Comparison of ENCODE assay signal across 9 mouse cellular contexts in genomic region chr6:71149534-71149933, GRCm38 (mm10). TPM values are rescaled to one million over a fixed set of nuclear protein-coding genes. Genes with fewer than 3 reads are reported as not detected.
DNase-seq lines count a peak whose midpoint lies in the region; ATAC-seq lines count a peak whose summit lies in the region.
"Had no signal": no experiment of that assay in that cellular context is flagged by ENCODE, and none has a peak within 500 bp of the region (broad histone marks: within the 10 kb centered on the region; RNA-seq: fewer than 3 reads in every experiment).

No protein-coding gene starts in this region.

- no peak overlapping the region for H3K9ac ChIP-seq in hindbrain, embryonic 12.5 days
- no peak overlapping the region for H3K9ac ChIP-seq in limb, embryonic 11.5 days (ENCODE audit: low read length)
- no peak overlapping the region for H3K9ac ChIP-seq in midbrain, embryonic 14.5 days (replicated peaks; ENCODE audit: low read length)

- 21% methylated on average over 5 of the region's 5 CpGs for WGBS in hindbrain, embryonic 10.5 days
- 17% methylated on average over 5 of the region's 5 CpGs for WGBS in hindbrain, embryonic 12.5 days
- 20% methylated on average over 5 of the region's 5 CpGs for WGBS in limb, embryonic 11.5 days
- WGBS in midbrain, embryonic 14.5 days, result 17% methylated on average over 5 of the region's 5 CpGs

- no peaks in the 10 kb centered on the region for H3K27me3 ChIP-seq in hindbrain, embryonic 10.5 days (ENCODE audit: insufficient read depth, poor library complexity, severe bottlenecking)
- no peaks in the 10 kb centered on the region for H3K27me3 ChIP-seq in hindbrain, embryonic 12.5 days
- H3K27me3 ChIP-seq in limb, embryonic 11.5 days (ENCODE audit: control insufficient read depth, insufficient read depth, low read length), result no peaks in the 10 kb centered on the region
- H3K27me3 ChIP-seq in midbrain, embryonic 14.5 days (ENCODE audit: control insufficient read depth, insufficient read depth, low read length), result no peaks in the 10 kb centered on the region

- no peak overlapping the region for H3K4me3 ChIP-seq in hindbrain, embryonic 10.5 days
- no peak overlapping the region for H3K4me3 ChIP-seq in hindbrain, embryonic 12.5 days
- no peak overlapping the region for H3K4me3 ChIP-seq in limb, embryonic 11.5 days (ENCODE audit: low read depth, low read length)
- H3K4me3 ChIP-seq in midbrain, embryonic 14.5 days (replicated peaks; ENCODE audit: low read depth, low read length), result no peak overlapping the region

- DNase-seq in hindbrain, embryonic 10.5 days (ENCODE audit: low spot score), result peak; percentile 50
- DNase-seq in adrenal gland, postnatal 10 days, result peak; percentile 73
- DNase-seq in embryo, embryonic 11.5 days (ENCODE audit: low read depth, low spot score), result peak; percentile 39
- DNase-seq in limb, embryonic 11.5 days (ENCODE audit: low spot score), result peak; percentile 73
- DNase-seq in midbrain, embryonic 14.5 days, result peak; percentile 76
- peak; percentile 64 for DNase-seq in testis, postnatal 10 days (ENCODE audit: low spot score)

- H3K27ac ChIP-seq in hindbrain, embryonic 10.5 days, result no peak overlapping the region
- H3K27ac ChIP-seq in hindbrain, embryonic 12.5 days, result no peak overlapping the region
- H3K27ac ChIP-seq in limb, embryonic 11.5 days (replicated peaks; ENCODE audit: low read depth, low read length), result no peak overlapping the region
- no peak overlapping the region for H3K27ac ChIP-seq in midbrain, embryonic 14.5 days (replicated peaks; ENCODE audit: low read depth, low read length)

- H3K36me3 ChIP-seq in hindbrain, embryonic 10.5 days, result no peaks in the 10 kb centered on the region
- no peaks in the 10 kb centered on the region for H3K36me3 ChIP-seq in hindbrain, embryonic 12.5 days
- H3K36me3 ChIP-seq in limb, embryonic 11.5 days (ENCODE audit: control insufficient read depth, insufficient read depth, low read length), result no peaks in the 10 kb centered on the region
- no peaks in the 10 kb centered on the region for H3K36me3 ChIP-seq in midbrain, embryonic 14.5 days (ENCODE audit: control insufficient read depth, insufficient read depth, low read length)

- H3K9me3 ChIP-seq in hindbrain, embryonic 10.5 days, result no peaks in the 10 kb centered on the region
- H3K9me3 ChIP-seq in hindbrain, embryonic 12.5 days (replicated peaks), result no peaks in the 10 kb centered on the region
- no peaks in the 10 kb centered on the region for H3K9me3 ChIP-seq in limb, embryonic 11.5 days (ENCODE audit: control insufficient read depth, low read length)
- no peaks in the 10 kb centered on the region for H3K9me3 ChIP-seq in midbrain, embryonic 14.5 days (ENCODE audit: control insufficient read depth, low read length)

- no peak for ATAC-seq in hindbrain, embryonic 12.5 days (ENCODE audit: low FRiP score)
- peak; percentile 71 to 87 for ATAC-seq in hematopoietic stem cell, adult 5-6 weeks (replicated peaks in 1 of 2; ENCODE audit: insufficient read depth in 1 of 2, low FRiP score in 2 of 2, low TSS enrichment in 1 of 2, low read depth in 1 of 2, poor library complexity in 2 of 2, severe bottlenecking in 2 of 2)
- peak; percentile 61; the same call in 1 of the 2 replicates for ATAC-seq in limb, embryonic 11.5 days (ENCODE audit: insufficient number of reproducible peaks, low FRiP score, low TSS enrichment, low read depth)
- peak; percentile 53; the same call in 1 of the 2 replicates for ATAC-seq in midbrain, embryonic 14.5 days (ENCODE audit: low FRiP score, low TSS enrichment)

- peaks cover 6% of the 10 kb centered on the region for H3K4me1 ChIP-seq in hindbrain, embryonic 10.5 days (replicated peaks)
- 0 out of 2 replicates have a peak, but pooled peaks cover 3% of the 10 kb centered on the region for H3K4me1 ChIP-seq in hindbrain, embryonic 12.5 days
- H3K4me1 ChIP-seq in limb, embryonic 11.5 days (ENCODE audit: control insufficient read depth, insufficient read depth, low read length), result no peaks in the 10 kb centered on the region
- H3K4me1 ChIP-seq in midbrain, embryonic 14.5 days (ENCODE audit: control insufficient read depth, insufficient read depth, low read length), result no peaks in the 10 kb centered on the region

- no peak overlapping the region for H3K4me2 ChIP-seq in hindbrain, embryonic 12.5 days (replicated peaks)
- no peak overlapping the region for H3K4me2 ChIP-seq in limb, embryonic 11.5 days (ENCODE audit: low read depth, severe bottlenecking)
- H3K4me2 ChIP-seq in midbrain, embryonic 14.5 days (ENCODE audit: low read length), result no peak overlapping the region

RNA-seq across cellular contexts. Expression of gene Thnsl2, which starts 5.3 kb away (rescaled TPM):
- 6.4 and 8.2 TPM in 2 replicates for polyA plus RNA-seq in hindbrain, embryonic 10.5 days (2016; fragmentation: Nextera tagmentation; extraction: Ambion mirVana)
- polyA plus RNA-seq in hindbrain, embryonic 12.5 days (2016; fragmentation: Nextera tagmentation; extraction: Ambion mirVana), result 5.3 and 5.4 TPM in 2 replicates
- total RNA-seq in adrenal gland, postnatal 10 days (2021), result 10 to 100 TPM; 16.6 to 17.0 TPM
- 3.3 and 5.4 TPM in 2 replicates for total RNA-seq in hematopoietic stem cell, adult 5-6 weeks (2017)
- polyA plus RNA-seq in limb, embryonic 11.5 days (2014; fragmentation: Nextera tagmentation; extraction: Ambion mirVana), result 5.3 TPM in 2 replicates
- 3.5 and 3.9 TPM in 2 replicates for polyA plus RNA-seq in midbrain, embryonic 14.5 days (2014; fragmentation: Nextera tagmentation; extraction: Ambion mirVana)

RNA-seq across cellular contexts. Expression of gene Fabp1, which starts 50.1 kb away (rescaled TPM):
- not detected in 2 replicates for polyA plus RNA-seq in hindbrain, embryonic 10.5 days (2016; fragmentation: Nextera tagmentation; extraction: Ambion mirVana)
- not detected in 2 replicates for polyA plus RNA-seq in hindbrain, embryonic 12.5 days (2016; fragmentation: Nextera tagmentation; extraction: Ambion mirVana)
- total RNA-seq in adrenal gland, postnatal 10 days (2021), result 100 to 1,000 TPM; 160 to 453 TPM
- not detected in 2 replicates for total RNA-seq in hematopoietic stem cell, adult 5-6 weeks (2017)
- polyA plus RNA-seq in limb, embryonic 11.5 days (2014; fragmentation: Nextera tagmentation; extraction: Ambion mirVana), result 0.29 TPM in 1 of 2 replicates, not detected in the other
- not detected in 2 replicates for polyA plus RNA-seq in midbrain, embryonic 14.5 days (2014; fragmentation: Nextera tagmentation; extraction: Ambion mirVana)
- total RNA-seq: layer of hippocampus, postnatal 14 days had no signal
